Mouse (Mus musculus): ENCODE results near the gene Tmem233. TPM values are rescaled to one million over a fixed set of nuclear protein-coding genes. Genes with fewer than 3 reads are reported as not detected.
A peak's percentile ranks its signal among the peaks of the same experiment; 100 is the strongest.

Tmem233 gene
- total and polyA plus RNA-seq, 2 experiments from 2014 or later: not detected

DNA sequence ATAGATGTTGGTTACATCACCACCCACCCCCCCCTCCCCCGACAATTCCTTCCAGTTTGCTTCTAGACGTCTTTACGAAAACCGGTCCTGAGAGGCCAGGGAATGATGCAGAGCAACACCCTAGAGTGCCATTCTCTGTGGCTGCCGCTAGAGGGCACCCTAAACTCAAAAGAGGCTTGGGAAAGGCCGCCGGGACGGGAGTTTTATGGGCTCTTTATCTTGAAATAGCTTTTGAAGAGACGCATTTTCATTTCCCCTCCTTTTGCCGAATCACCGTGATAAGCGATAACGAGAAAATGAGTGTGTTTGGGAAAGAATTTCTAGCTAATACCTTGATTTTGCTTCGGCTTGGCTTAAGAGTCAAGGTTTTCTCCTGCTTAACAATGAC, 51.9 kb downstream of the Tmem233 start:
- H3K4me2 ChIP-seq (ENCODE audit: low read depth, low read length): peak overlapping the region; percentile 55
- 4% methylated on average over 14 of the region's 14 CpGs for WGBS
- no peaks in the 10 kb centered on the region for H3K27me3 ChIP-seq (ENCODE audit: insufficient read depth, low read length)
- H3K9me3 ChIP-seq (ENCODE audit: low read length): no peaks in the 10 kb centered on the region
- H3K36me3 ChIP-seq (ENCODE audit: insufficient read depth, low read length): no peaks in the 10 kb centered on the region
- ATAC-seq: peak; percentile 72
- H3K4me3 ChIP-seq (ENCODE audit: low read length): peak overlapping the region; percentile 4; the same call in 1 of the 2 replicates
- H3K27ac ChIP-seq: no peak overlapping the region; the same call in 1 of the 2 replicates
- peak; percentile 89 for TF ChIP-seq CTCF (IDR thresholded peaks at IDR 0.05; ENCODE audit: low read depth)
- no peaks in the 10 kb centered on the region for H3K4me1 ChIP-seq (ENCODE audit: insufficient read depth, low read length)
- DNase-seq (ENCODE audit: low spot score): peak; percentile 91
- no peak overlapping the region for H3K9ac ChIP-seq (replicated peaks; ENCODE audit: low read length)

DNA sequence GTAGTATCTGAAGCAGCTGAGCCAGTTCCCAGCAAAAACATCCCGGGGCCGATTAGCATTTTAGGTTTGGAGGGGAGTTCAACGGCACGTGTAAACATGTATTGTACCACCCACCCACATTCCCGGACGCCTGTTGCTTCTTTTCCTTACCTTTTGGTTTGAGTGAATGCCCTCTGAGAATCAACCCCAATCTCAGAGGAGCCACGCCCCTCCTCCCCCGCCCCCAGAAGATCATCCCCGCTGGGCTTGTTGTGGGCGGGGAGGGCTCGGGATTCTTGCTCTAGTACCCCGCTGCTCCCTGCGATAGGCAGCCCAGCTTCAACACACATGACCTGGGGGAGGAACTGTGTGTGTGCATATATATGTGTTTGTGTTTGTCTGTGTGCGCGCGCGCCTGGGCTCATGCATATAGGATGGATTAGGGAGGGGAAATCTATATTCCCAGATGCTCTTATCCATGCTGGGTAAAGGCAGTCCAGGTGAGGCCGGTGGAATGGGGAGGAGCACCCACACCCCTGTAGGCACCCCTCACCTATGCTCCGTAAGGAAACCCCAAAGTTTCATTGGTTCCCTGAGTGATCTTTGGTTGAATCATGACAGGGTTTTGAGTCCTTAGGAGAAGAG, 52.4 kb downstream of the Tmem233 start:
- no peak for TF ChIP-seq CTCF (IDR thresholded peaks at IDR 0.05; ENCODE audit: low read depth)
- ATAC-seq (peak; percentile 58), DNase-seq (ENCODE audit: low spot score) (no peak)
- H3K9me3 ChIP-seq (ENCODE audit: low read length): no peaks in the 10 kb centered on the region
- H3K9ac ChIP-seq (replicated peaks; ENCODE audit: low read length): no peak overlapping the region; the same call in 1 of the 2 replicates
- H3K27ac ChIP-seq: no peak overlapping the region
- H3K4me2 ChIP-seq (ENCODE audit: low read depth, low read length): peak overlapping the region; percentile 55
- H3K27me3 ChIP-seq (ENCODE audit: insufficient read depth, low read length): no peaks in the 10 kb centered on the region
- no peaks in the 10 kb centered on the region for H3K4me1 ChIP-seq (ENCODE audit: insufficient read depth, low read length)
- no peaks in the 10 kb centered on the region for H3K36me3 ChIP-seq (ENCODE audit: insufficient read depth, low read length)
- peak overlapping the region; percentile 4 for H3K4me3 ChIP-seq (ENCODE audit: low read length)
- 4% methylated on average over 19 of the region's 19 CpGs for WGBS

GRCm38 (mm10) chr5:116029071-116029470, 54.0 kb downstream of the Tmem233 start:
- Histone ChIP-seq H3K27ac (no peak overlapping the region), H3K9ac (replicated peaks; ENCODE audit: low read length) (no peak overlapping the region), H3K9me3 (ENCODE audit: low read length) (no peaks in the 10 kb centered on the region), H3K4me2 (ENCODE audit: low read depth, low read length) (no peak overlapping the region), H3K36me3 (ENCODE audit: insufficient read depth, low read length) (no peaks in the 10 kb centered on the region), H3K4me1 (ENCODE audit: insufficient read depth, low read length) (no peaks in the 10 kb centered on the region), H3K4me3 (ENCODE audit: low read length) (no peak overlapping the region), H3K27me3 (ENCODE audit: insufficient read depth, low read length) (no peaks in the 10 kb centered on the region)
- 75% methylated on average over 7 of the region's 7 CpGs for WGBS
- no peak for ATAC-seq
- TF ChIP-seq CTCF (IDR thresholded peaks at IDR 0.05; ENCODE audit: low read depth): no peak
- DNase-seq (ENCODE audit: low spot score): no peak

GRCm38 (mm10) chr5:116026561-116026960, 56.5 kb downstream of the Tmem233 start:
- Histone ChIP-seq H3K4me2 (ENCODE audit: low read depth, low read length) (no peak overlapping the region), H3K27ac (no peak overlapping the region), H3K36me3 (ENCODE audit: insufficient read depth, low read length) (0 out of 2 replicates have a peak, but pooled peaks cover under 1% of the 10 kb centered on the region), H3K27me3 (ENCODE audit: insufficient read depth, low read length) (no peaks in the 10 kb centered on the region), H3K4me3 (ENCODE audit: low read length) (no peak overlapping the region), H3K9me3 (ENCODE audit: low read length) (no peaks in the 10 kb centered on the region), H3K4me1 (ENCODE audit: insufficient read depth, low read length) (peaks cover 4% of the 10 kb centered on the region; the same call in 1 of the 2 replicates), H3K9ac (replicated peaks; ENCODE audit: low read length) (no peak overlapping the region)
- WGBS: 95% methylated on average over 14 of the region's 14 CpGs
- no peak for DNase-seq (ENCODE audit: low spot score)
- no peak for ATAC-seq
- TF ChIP-seq CTCF (IDR thresholded peaks at IDR 0.05; ENCODE audit: low read depth): no peak

- ATAC-seq (no peak), DNase-seq (ENCODE audit: low spot score) (no peak)
- H3K4me2 ChIP-seq (ENCODE audit: low read depth, low read length): no peak overlapping the region
- WGBS: 94% methylated on average over 5 of the region's 5 CpGs
- H3K27me3 ChIP-seq (ENCODE audit: insufficient read depth, low read length): no peaks in the 10 kb centered on the region
- no peak overlapping the region for H3K9ac ChIP-seq (replicated peaks; ENCODE audit: low read length)
- H3K4me3 ChIP-seq (ENCODE audit: low read length): no peak overlapping the region
- H3K4me1 ChIP-seq (ENCODE audit: insufficient read depth, low read length): peaks cover 4% of the 10 kb centered on the region; the same call in 1 of the 2 replicates
- no peak for TF ChIP-seq CTCF (IDR thresholded peaks at IDR 0.05; ENCODE audit: low read depth)
- H3K9me3 ChIP-seq (ENCODE audit: low read length): no peaks in the 10 kb centered on the region
- no peak overlapping the region for H3K27ac ChIP-seq
- H3K36me3 ChIP-seq (ENCODE audit: insufficient read depth, low read length): 0 out of 2 replicates have a peak, but pooled peaks cover 5% of the 10 kb centered on the region
Measured at GRCm38 (mm10) chr5:116026107-116026506, 56.9 kb downstream of the Tmem233 start.

- DNase-seq (ENCODE audit: low spot score) (peak; percentile 97), ATAC-seq (peak; percentile 99)
- peaks cover 23% of the 10 kb centered on the region for H3K36me3 ChIP-seq (ENCODE audit: insufficient read depth, low read length)
- TF ChIP-seq CTCF (IDR thresholded peaks at IDR 0.05; ENCODE audit: low read depth): peak; percentile 70
- peak within 1 kb of the TSS; percentile 77 for H3K9ac ChIP-seq (replicated peaks; ENCODE audit: low read length)
- H3K9me3 ChIP-seq (ENCODE audit: low read length): no peaks in the 10 kb centered on the region
- H3K4me1 ChIP-seq (ENCODE audit: insufficient read depth, low read length): peaks cover 4% of the 10 kb centered on the region; the same call in 1 of the 2 replicates
- H3K27ac ChIP-seq: peak within 1 kb of the TSS; percentile 79
- no peaks in the 10 kb centered on the region for H3K27me3 ChIP-seq (ENCODE audit: insufficient read depth, low read length)
- H3K4me2 ChIP-seq (ENCODE audit: low read depth, low read length): peak within 1 kb of the TSS; percentile 97
- under 1% methylated on average over 39 of the region's 46 CpGs for WGBS
- peak within 1 kb of the TSS; percentile 86 for H3K4me3 ChIP-seq (ENCODE audit: low read length)
Measured at GRCm38 (mm10) chr5:116024327-116024739, 58.7 kb downstream of the Tmem233 start, which contains the start of gene Prkab1. TSS of gene Prkab1 (minus strand) at chr5:116024508.

DNA sequence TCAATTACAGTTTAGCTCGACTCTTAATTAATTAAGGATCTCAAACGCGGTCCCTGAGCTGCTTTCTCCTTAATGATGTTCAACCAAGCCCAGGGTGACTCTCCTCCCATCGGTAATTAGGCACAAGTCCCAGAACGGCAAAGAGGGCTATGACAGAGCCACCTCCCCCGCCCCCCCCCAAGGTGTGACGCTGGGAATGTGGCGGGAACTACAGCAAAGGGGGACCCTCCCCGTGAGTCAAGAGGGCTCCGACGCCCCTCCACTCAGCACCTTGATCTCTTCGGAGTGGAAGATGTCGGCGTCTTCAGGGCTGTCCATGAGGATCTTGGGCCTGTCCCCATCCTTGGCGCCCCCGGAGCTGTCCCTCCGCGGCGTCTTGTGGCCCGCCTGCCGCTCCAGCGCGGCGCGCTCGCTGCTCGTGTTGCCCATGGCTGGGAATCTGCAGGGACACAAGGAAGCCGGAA, 59.2 kb downstream of the Tmem233 start:
- no peaks in the 10 kb centered on the region for H3K9me3 ChIP-seq (ENCODE audit: low read length)
- H3K4me2 ChIP-seq (ENCODE audit: low read depth, low read length): peak overlapping the region; percentile 97
- H3K27ac ChIP-seq: peak overlapping the region; percentile 79
- WGBS: under 1% methylated on average over 28 of the region's 28 CpGs
- ATAC-seq (peak; percentile 66), DNase-seq (ENCODE audit: low spot score) (peak; percentile 33)
- H3K4me3 ChIP-seq (ENCODE audit: low read length): peak overlapping the region; percentile 86
- H3K36me3 ChIP-seq (ENCODE audit: insufficient read depth, low read length): peaks cover 28% of the 10 kb centered on the region
- peak overlapping the region; percentile 77 for H3K9ac ChIP-seq (replicated peaks; ENCODE audit: low read length)
- peaks cover 4% of the 10 kb centered on the region; the same call in 1 of the 2 replicates for H3K4me1 ChIP-seq (ENCODE audit: insufficient read depth, low read length)
- H3K27me3 ChIP-seq (ENCODE audit: insufficient read depth, low read length): no peaks in the 10 kb centered on the region
- TF ChIP-seq CTCF (IDR thresholded peaks at IDR 0.05; ENCODE audit: low read depth): no peak

Measured in hindbrain, postnatal 0 days (tissue).